Mouse (Mus musculus) heart, postnatal 0 days (tissue): ENCODE data around the gene Slc25a27.

ENCODE experiments used
- CTCF ChIP-seq: IDR thresholded peaks from 2 replicates; pipeline ENCODE4 v1.5.1; 2016; ENCODE audit warnings: antibody characterized with exemption, control low read depth, low read depth
- EP300 ChIP-seq: IDR thresholded peaks from 2 replicates; pipeline ENCODE4 v1.6.1; 2016; ENCODE audit warnings: antibody characterized with exemption, low read depth

DNA sequence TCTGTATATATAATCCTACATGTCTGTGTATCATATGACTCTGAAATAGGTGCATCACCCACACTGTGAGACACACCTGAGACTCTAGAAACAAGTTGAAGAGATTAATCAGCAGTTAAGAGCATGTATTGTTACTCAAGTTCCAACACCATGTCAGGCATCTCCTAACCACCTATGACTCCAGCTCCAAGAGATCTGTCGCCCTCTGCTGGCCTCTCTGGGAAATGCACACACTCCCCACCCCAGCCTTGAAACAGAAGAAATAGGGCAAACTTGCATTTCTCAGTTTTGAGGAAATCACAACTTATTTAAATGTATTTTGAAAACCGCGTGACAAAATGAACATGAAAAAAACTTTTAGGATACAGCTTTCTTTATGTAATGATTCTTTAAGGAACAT, 60.3 kb downstream of the Slc25a27 start:
- TF ChIP-seq EP300 (no peak), CTCF (peak; percentile 94)
